Mouse (Mus musculus) lung, postnatal 4 days (tissue): ENCODE measurements around the gene Akap9.
"Not testable (repeated sequence)": the region's sequence is repeated elsewhere in the genome, so short reads cannot be mapped to it uniquely, and the experiment has no call there.

Experiments used
- DNase-seq, 2 experiments: peaks; one replicate each; pipeline ENCODE4 v3.0.0; 2021

Gene Akap9

GRCm38 (mm10) chr5:3927801-3928689 lies at the start of gene Akap9:
Gene Akap9 (plus strand): TSS chr5:3928054.
- DNase-seq: peak; percentile 76 to 80

GRCm38 (mm10) chr5:3886862-3887261 lies 41.0 kb upstream of the Akap9 start:
- DNase-seq: not testable (repeated sequence)

GRCm38 (mm10) chr5:3889201-3889600 lies 38.7 kb upstream of the Akap9 start:
- no peak for DNase-seq

- DNase-seq: peak; percentile 38 to 43
Observed at GRCm38 (mm10) chr5:3893459-3894293, 34.2 kb upstream of the Akap9 start, which contains the start of gene Mterf1a. Gene Mterf1a (minus strand): TSS chr5:3893933.

- not testable (repeated sequence) for DNase-seq
Observed at GRCm38 (mm10) chr5:3894294-3894619, 33.6 kb upstream of the Akap9 start.

- no peak for DNase-seq
Observed at GRCm38 (mm10) chr5:3905471-3905870, 22.4 kb upstream of the Akap9 start.

GRCm38 (mm10) chr5:3922350-3922749 lies 5.5 kb upstream of the Akap9 start:
- DNase-seq: no peak

- DNase-seq: no peak
Observed at GRCm38 (mm10) chr5:3926666-3927065, 1.2 kb upstream of the Akap9 start.

- DNase-seq: peak; percentile 40 to 59
Observed at GRCm38 (mm10) chr5:3928690-3929046, 814 bp downstream of the Akap9 start.

- no peak for DNase-seq
Observed at GRCm38 (mm10) chr5:3930760-3931159, 2.9 kb downstream of the Akap9 start.

GRCm38 (mm10) chr5:3931636-3932035 lies 3.8 kb downstream of the Akap9 start:
- DNase-seq: no peak

- no peak for DNase-seq
Observed at GRCm38 (mm10) chr5:3933551-3933950, 5.7 kb downstream of the Akap9 start.

- DNase-seq: no peak
Observed at GRCm38 (mm10) chr5:3935266-3935665, 7.4 kb downstream of the Akap9 start.

- DNase-seq: no peak
Observed at GRCm38 (mm10) chr5:3935778-3936554, 8.1 kb downstream of the Akap9 start.

- no peak for DNase-seq
Observed at GRCm38 (mm10) chr5:3938905-3939304, 11.1 kb downstream of the Akap9 start.

- DNase-seq: no peak
Observed at GRCm38 (mm10) chr5:3939335-3939734, 11.5 kb downstream of the Akap9 start.

- DNase-seq: no peak
Observed at GRCm38 (mm10) chr5:3941240-3941639, 13.4 kb downstream of the Akap9 start.

- not testable (repeated sequence) for DNase-seq
Observed at GRCm38 (mm10) chr5:3943169-3943568, 15.3 kb downstream of the Akap9 start.

GRCm38 (mm10) chr5:3952498-3952897 lies 24.6 kb downstream of the Akap9 start:
- DNase-seq: no peak

- no peak for DNase-seq
Observed at GRCm38 (mm10) chr5:3954541-3954940, 26.7 kb downstream of the Akap9 start.

GRCm38 (mm10) chr5:3961286-3961685 lies 33.4 kb downstream of the Akap9 start:
- no peak for DNase-seq

- DNase-seq: no peak
Observed at GRCm38 (mm10) chr5:3968415-3968814, 40.6 kb downstream of the Akap9 start.

GRCm38 (mm10) chr5:3969114-3969513 lies 41.3 kb downstream of the Akap9 start:
- DNase-seq: no peak
